In genomic region chr11:121743915-121744628, GRCm38 (mm10) we compare ENCODE assay signal across 15 mouse cellular contexts. TPM values are rescaled to one million over a fixed set of nuclear protein-coding genes. Genes with fewer than 3 reads are reported as not detected.
DNase-seq lines count a peak whose midpoint lies in the region; ATAC-seq and TF ChIP-seq lines count a peak whose summit lies in the region.
"Had no signal": no experiment of that assay in that cellular context is flagged by ENCODE, and none has a peak within 500 bp of the region (broad histone marks: within the 10 kb centered on the region; RNA-seq: fewer than 3 reads in every experiment).

No protein-coding gene starts in this region.

- H3K27me3 ChIP-seq in intestine, postnatal 0 days (replicated peaks; ENCODE audit: control insufficient read depth, insufficient read depth, low read length), result no peaks in the 10 kb centered on the region
- H3K27me3 ChIP-seq in intestine, embryonic 15.5 days (replicated peaks), result no peaks in the 10 kb centered on the region
- H3K27me3 ChIP-seq: heart, embryonic 15.5 days; midbrain, embryonic 15.5 days had no signal

- no peaks in the 10 kb centered on the region for H3K36me3 ChIP-seq in intestine, postnatal 0 days (ENCODE audit: control insufficient read depth, insufficient read depth)
- no peaks in the 10 kb centered on the region for H3K36me3 ChIP-seq in intestine, embryonic 15.5 days
- H3K36me3 ChIP-seq: heart, embryonic 15.5 days; midbrain, embryonic 15.5 days had no signal

- H3K4me2 ChIP-seq in intestine, postnatal 0 days (replicated peaks; ENCODE audit: low read depth), result no peak overlapping the region
- H3K4me2 ChIP-seq in intestine, embryonic 15.5 days (replicated peaks), result no peak overlapping the region
- H3K4me2 ChIP-seq: heart, embryonic 15.5 days; midbrain, embryonic 15.5 days had no signal

- H3K4me3 ChIP-seq in intestine, postnatal 0 days (ENCODE audit: low read depth, low read length), result no peak overlapping the region
- no peak overlapping the region for H3K4me3 ChIP-seq in intestine, embryonic 15.5 days (replicated peaks)
- H3K4me3 ChIP-seq: heart, embryonic 15.5 days; midbrain, embryonic 15.5 days had no signal

- no peak overlapping the region for H3K9ac ChIP-seq in intestine, postnatal 0 days (ENCODE audit: low read depth, low read length)
- no peak overlapping the region for H3K9ac ChIP-seq in intestine, embryonic 15.5 days
- H3K9ac ChIP-seq: heart, embryonic 15.5 days; midbrain, embryonic 15.5 days had no signal

- DNase-seq in thymus, postnatal 14 days, result peak; percentile 8
- DNase-seq in thymus, postnatal 10 days (ENCODE audit: low spot score in 2 of 2), result no peak
- no peak for DNase-seq in embryo, embryonic 10 days (ENCODE audit: low spot score)
- no peak for DNase-seq in kidney, adult 8-10 months
- no peak for DNase-seq in ovary, adult 18-20 months (ENCODE audit: low spot score)
- DNase-seq: embryo, embryonic 11 days; gastrocnemius, postnatal 10 days; right cerebral cortex, postnatal 14 days had no signal

- TF ChIP-seq CTCF in intestine, postnatal 0 days (IDR thresholded peaks at IDR 0.05; ENCODE audit: low read depth), result peak; percentile 67

- no peak for ATAC-seq in intestine, postnatal 0 days
- no peak for ATAC-seq in intestine, embryonic 15.5 days
- ATAC-seq in granulocyte monocyte progenitor cell, adult 5-6 weeks (replicated peaks; ENCODE audit: poor library complexity, severe bottlenecking), result 0 out of 2 replicates have a peak, but pooled peaks have one; percentile 30
- ATAC-seq: activated CD4-positive, CD25-positive, alpha-beta regulatory T cell, adult 4 months; hindbrain, postnatal 0 days; midbrain, embryonic 15.5 days had no signal

- no peak overlapping the region for H3K27ac ChIP-seq in intestine, postnatal 0 days (ENCODE audit: low read depth, low read length)
- no peak overlapping the region for H3K27ac ChIP-seq in intestine, embryonic 15.5 days
- H3K27ac ChIP-seq: heart, embryonic 15.5 days; hindbrain, postnatal 0 days; midbrain, embryonic 15.5 days had no signal

- H3K4me1 ChIP-seq in intestine, postnatal 0 days (replicated peaks; ENCODE audit: control insufficient read depth, insufficient read depth, low read length), result peaks cover 16% of the 10 kb centered on the region
- H3K4me1 ChIP-seq in intestine, embryonic 15.5 days (replicated peaks), result peaks cover 10% of the 10 kb centered on the region
- H3K4me1 ChIP-seq: heart, embryonic 15.5 days; midbrain, embryonic 15.5 days had no signal

- no peaks in the 10 kb centered on the region for H3K9me3 ChIP-seq in intestine, postnatal 0 days (ENCODE audit: control insufficient read depth)
- no peaks in the 10 kb centered on the region; the same call in 1 of the 2 replicates for H3K9me3 ChIP-seq in intestine, embryonic 15.5 days
- H3K9me3 ChIP-seq: heart, embryonic 15.5 days; midbrain, embryonic 15.5 days had no signal

RNA-seq across cellular contexts. Expression of gene Metrnl, which starts 42.7 kb away (rescaled TPM):
- polyA plus RNA-seq in intestine, postnatal 0 days (2015; fragmentation: Nextera tagmentation; extraction: Ambion mirVana), result 50.2 and 50.9 TPM in 2 replicates
- polyA plus RNA-seq in intestine, embryonic 15.5 days (2015; fragmentation: Nextera tagmentation; extraction: Ambion mirVana), result 34.2 and 40.5 TPM in 2 replicates
- total RNA-seq in granulocyte monocyte progenitor cell, adult 5-6 weeks (2014; fragmentation: Nextera tagmentation), result not detected in 2 replicates
- total RNA-seq in granulocyte monocyte progenitor cell, adult 5-6 weeks (2017), result 0.82 and 2.4 TPM in 2 replicates
